Mouse (Mus musculus) intestine, embryonic 14.5 days (tissue): ENCODE measurements around the gene Rprd2. TPM values are rescaled to one million over a fixed set of nuclear protein-coding genes. Genes with fewer than 3 reads are reported as not detected.
"Not testable (repeated sequence)": the region's sequence is repeated elsewhere in the genome, so short reads cannot be mapped to it uniquely, and the experiment has no call there.

Source experiments
- ATAC-seq: fragments of 200-750 bp; cut with Nextera tagmentation; replicated peaks from 2 replicates; pipeline ENCODE4 v1.8.0; 2017; ENCODE audit warnings: low read depth, moderate number of reproducible peaks, moderate TSS enrichment, moderate library complexity; ENCODE audit not compliant: low FRiP score, low TSS enrichment
- DNase-seq: peaks from one replicate; pipeline ENCODE4 v3.0.0-alpha.2; 2018; ENCODE audit warnings: low spot score
- H3K27ac ChIP-seq: fragments of 300-500 bp; sonication (generic); 2 replicates; pipeline ENCODE4 v1.5.1; 2014; ENCODE audit warnings: low read depth, mild to moderate bottlenecking, control low read depth
- H3K27me3 ChIP-seq: fragments of 300-500 bp; sonication (generic); replicated peaks from 2 replicates; pipeline ENCODE4 v1.6.1; 2014; ENCODE audit warnings: low read length, control low read depth; ENCODE audit not compliant: control insufficient read depth, insufficient read depth
- H3K36me3 ChIP-seq: fragments of 300-500 bp; sonication (generic); 2 replicates; pipeline ENCODE4 v1.6.1; 2014; ENCODE audit warnings: low read length, control low read depth; ENCODE audit not compliant: control insufficient read depth, insufficient read depth
- H3K4me1 ChIP-seq: fragments of 300-500 bp; sonication (generic); replicated peaks from 2 replicates; pipeline ENCODE4 v1.6.1; 2014; ENCODE audit warnings: low read length, control low read depth, mixed read lengths; ENCODE audit not compliant: control insufficient read depth, insufficient read depth
- H3K4me2 ChIP-seq: fragments of 300-500 bp; sonication (generic); 2 replicates; pipeline ENCODE4 v1.6.1; 2014; ENCODE audit warnings: low read length
- H3K4me3 ChIP-seq: fragments of 300-500 bp; sonication (generic); 2 replicates; pipeline ENCODE4 v1.5.1; 2014; ENCODE audit warnings: low read depth, low read length, control low read depth, mixed read lengths
- H3K9ac ChIP-seq: fragments of 300-500 bp; sonication (generic); 2 replicates; pipeline ENCODE4 v1.6.1; 2014; ENCODE audit warnings: mild to moderate bottlenecking, low read length
- H3K9me3 ChIP-seq: fragments of 300-500 bp; sonication (generic); 2 replicates; pipeline ENCODE4 v1.6.1; 2016; ENCODE audit warnings: low read length, control low read depth; ENCODE audit not compliant: control insufficient read depth
- WGBS: fragments of 180-500 bp; shearing (Covaris S2); extraction: QIAGEN DNeasy Blood & Tissue Kit; methylation state at CpG from one replicate; pipeline ENCODE4 v1.1.7; 2014; 5-methylcytosine and 5-hydroxymethylcytosine counted together
- polyA plus RNA-seq: library from polyadenylated mRNA; unstranded; fragments of >200 nt; fragmentation: Nextera tagmentation; extraction: Ambion mirVana; gene quantifications from 2 replicates; pipeline ENCODE4 v1.2.1, GENCODE M21; 2014

The Rprd2 gene
- polyA plus RNA-seq, 1 experiment from 2014 or later, result 19.8 TPM

GRCm38 (mm10) chr3:95858278-95858677, 39.6 kb upstream of the Rprd2 start:
- H3K9me3 ChIP-seq, H3K27me3 ChIP-seq, H3K9ac ChIP-seq, ATAC-seq, H3K4me1 ChIP-seq, H3K4me3 ChIP-seq, DNase-seq, H3K4me2 ChIP-seq, H3K27ac ChIP-seq: not testable (repeated sequence)
- peaks cover 15% of the 10 kb centered on the region for H3K36me3 ChIP-seq
- 81% methylated on average over 3 of the region's 3 CpGs for WGBS

- not testable (repeated sequence) for H3K4me2 ChIP-seq, H3K27ac ChIP-seq, H3K4me3 ChIP-seq, H3K27me3 ChIP-seq, H3K9me3 ChIP-seq, ATAC-seq, DNase-seq, H3K9ac ChIP-seq, H3K4me1 ChIP-seq
- WGBS, result 79% methylated on average over 1 of the region's 1 CpGs
- peaks cover 20% of the 10 kb centered on the region for H3K36me3 ChIP-seq
Measured at GRCm38 (mm10) chr3:95857050-95857449, 38.4 kb upstream of the Rprd2 start.

DNA sequence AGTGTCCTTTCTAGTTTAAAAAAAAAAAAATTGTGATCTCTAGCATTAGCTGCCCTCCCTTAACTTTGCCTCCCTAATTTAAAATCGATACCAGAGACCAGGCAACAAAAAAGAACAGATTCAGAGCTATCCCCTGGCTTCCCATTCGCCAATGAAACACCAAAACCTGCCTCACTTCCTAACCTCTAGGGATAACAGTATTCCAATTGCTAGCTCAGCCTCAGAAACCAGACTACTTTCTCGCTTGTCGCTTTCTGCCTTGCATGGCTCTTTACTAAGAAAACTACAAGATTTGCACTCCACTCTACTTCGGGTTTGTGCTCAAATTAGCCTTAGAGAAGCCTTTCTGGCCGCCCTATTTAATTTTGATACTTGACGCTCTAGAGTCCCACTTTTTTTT, 37.5 kb upstream of the Rprd2 start:
- Histone ChIP-seq H3K4me1 (peaks cover 5% of the 10 kb centered on the region; the same call in 1 of the 2 replicates), H3K9me3 (no peaks in the 10 kb centered on the region), H3K27me3 (no peaks in the 10 kb centered on the region), H3K9ac (peak overlapping the region; percentile 79), H3K27ac (peak overlapping the region; percentile 57), H3K4me2 (peak overlapping the region; percentile 62), H3K4me3 (peak overlapping the region; percentile 88), H3K36me3 (peaks cover 26% of the 10 kb centered on the region)
- no peak for DNase-seq
- ATAC-seq, result peak; percentile 34; the same call in 1 of the 2 replicates
- WGBS, result 24% methylated on average over 7 of the region's 7 CpGs

DNA sequence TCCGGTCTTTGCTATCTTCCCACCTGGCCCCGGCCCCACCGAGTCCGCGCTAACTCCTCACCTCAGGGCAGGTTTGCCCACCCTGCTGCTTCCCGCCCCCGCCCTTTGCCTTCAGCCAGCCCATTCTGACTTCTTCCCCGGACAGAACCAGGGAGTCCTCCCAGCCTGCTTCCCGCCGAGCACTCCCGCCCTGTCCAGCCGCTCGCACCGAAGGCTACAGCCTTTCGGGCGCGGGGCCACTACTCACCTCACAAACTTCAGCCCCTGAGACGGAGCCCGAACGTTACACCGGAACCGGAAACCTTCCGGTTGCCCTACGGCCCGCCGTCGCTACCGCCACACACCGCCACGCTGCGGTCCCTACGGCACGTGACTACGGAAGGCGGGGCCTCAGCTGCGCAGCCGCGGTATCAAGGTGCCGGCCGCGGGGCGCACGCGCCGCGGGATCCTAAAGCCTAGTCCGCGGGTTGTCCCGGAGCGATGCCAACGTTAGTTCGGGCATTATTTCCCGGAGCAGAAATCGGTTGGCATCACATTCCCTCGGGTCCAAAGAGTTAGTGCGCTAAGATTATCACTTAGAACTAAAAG, 36.9 kb upstream of the Rprd2 start, which contains the start of gene Prpf3:
Prpf3 (minus strand) TSS at position 384 of the 588 bp plus-strand sequence.
- peak within 1 kb of the TSS; percentile 88 for H3K4me3 ChIP-seq
- DNase-seq (peak; percentile 95), ATAC-seq (peak; percentile 97)
- WGBS, result under 1% methylated on average over 56 of the region's 56 CpGs
- peaks cover 5% of the 10 kb centered on the region; the same call in 1 of the 2 replicates for H3K4me1 ChIP-seq
- peak within 1 kb of the TSS; percentile 79 for H3K9ac ChIP-seq
- peak within 1 kb of the TSS; percentile 62 for H3K4me2 ChIP-seq
- no peaks in the 10 kb centered on the region for H3K9me3 ChIP-seq
- H3K36me3 ChIP-seq, result peaks cover 32% of the 10 kb centered on the region
- H3K27ac ChIP-seq, result peak within 1 kb of the TSS; percentile 57
- no peaks in the 10 kb centered on the region for H3K27me3 ChIP-seq

GRCm38 (mm10) chr3:95851317-95851716, 32.7 kb upstream of the Rprd2 start:
- Histone ChIP-seq H3K9ac (no peak overlapping the region), H3K4me1 (peaks cover 5% of the 10 kb centered on the region; the same call in 1 of the 2 replicates), H3K4me3 (no peak overlapping the region), H3K36me3 (peaks cover 74% of the 10 kb centered on the region), H3K9me3 (no peaks in the 10 kb centered on the region), H3K27ac (no peak overlapping the region), H3K27me3 (no peaks in the 10 kb centered on the region), H3K4me2 (no peak overlapping the region)
- ATAC-seq (no peak), DNase-seq (no peak)
- 93% methylated on average over 8 of the region's 8 CpGs for WGBS

GRCm38 (mm10) chr3:95850611-95851010, 31.9 kb upstream of the Rprd2 start:
- no peak overlapping the region for H3K4me3 ChIP-seq
- peaks cover 81% of the 10 kb centered on the region for H3K36me3 ChIP-seq
- no peak overlapping the region for H3K4me2 ChIP-seq
- H3K27me3 ChIP-seq, result no peaks in the 10 kb centered on the region
- DNase-seq (no peak), ATAC-seq (no peak)
- no peaks in the 10 kb centered on the region for H3K9me3 ChIP-seq
- peaks cover 5% of the 10 kb centered on the region; the same call in 1 of the 2 replicates for H3K4me1 ChIP-seq
- no peak overlapping the region for H3K27ac ChIP-seq
- WGBS, result 86% methylated on average over 4 of the region's 4 CpGs
- no peak overlapping the region for H3K9ac ChIP-seq

DNA sequence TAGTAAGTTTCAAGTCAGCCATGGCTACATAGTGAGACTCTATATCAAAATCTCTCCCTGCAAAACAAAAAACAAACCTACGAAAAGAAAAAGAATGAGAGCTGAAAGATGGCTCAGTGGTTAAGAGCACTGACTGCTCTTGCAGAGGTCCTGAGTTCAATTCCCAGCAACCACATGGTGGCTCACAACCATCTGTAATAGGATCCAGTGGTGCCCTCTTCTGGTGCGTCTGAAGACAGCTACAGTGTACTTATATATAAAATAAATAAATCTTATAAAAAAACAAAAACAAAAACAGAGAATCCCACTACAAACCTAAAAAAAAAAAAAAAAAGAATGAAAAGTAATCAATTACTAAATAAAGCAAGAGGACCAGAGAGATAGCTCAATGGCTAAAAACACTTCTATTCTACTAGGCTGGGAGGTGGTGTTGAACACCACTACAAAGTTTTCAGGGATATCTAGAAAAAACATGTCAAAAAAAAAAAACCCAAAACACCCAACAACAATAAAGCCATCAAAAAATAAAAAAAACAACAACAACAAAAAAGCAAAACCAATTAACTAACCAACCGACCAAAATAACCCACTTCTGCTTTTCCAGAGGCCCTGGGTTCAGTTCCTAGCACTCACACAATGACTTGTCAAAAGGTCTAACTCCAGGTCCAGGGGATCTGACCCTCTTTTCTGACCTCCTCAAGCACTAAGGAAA, 24.0 kb upstream of the Rprd2 start:
- H3K4me3 ChIP-seq, result no peak overlapping the region
- H3K27me3 ChIP-seq, result no peaks in the 10 kb centered on the region
- no peak overlapping the region for H3K9ac ChIP-seq
- ATAC-seq, result no peak
- DNase-seq, result no peak
- no peak overlapping the region for H3K27ac ChIP-seq
- H3K4me2 ChIP-seq, result no peak overlapping the region
- WGBS, result 88% methylated on average over 3 of the region's 3 CpGs
- no peaks in the 10 kb centered on the region for H3K9me3 ChIP-seq
- H3K4me1 ChIP-seq, result no peaks in the 10 kb centered on the region
- H3K36me3 ChIP-seq, result peaks cover 92% of the 10 kb centered on the region

DNA sequence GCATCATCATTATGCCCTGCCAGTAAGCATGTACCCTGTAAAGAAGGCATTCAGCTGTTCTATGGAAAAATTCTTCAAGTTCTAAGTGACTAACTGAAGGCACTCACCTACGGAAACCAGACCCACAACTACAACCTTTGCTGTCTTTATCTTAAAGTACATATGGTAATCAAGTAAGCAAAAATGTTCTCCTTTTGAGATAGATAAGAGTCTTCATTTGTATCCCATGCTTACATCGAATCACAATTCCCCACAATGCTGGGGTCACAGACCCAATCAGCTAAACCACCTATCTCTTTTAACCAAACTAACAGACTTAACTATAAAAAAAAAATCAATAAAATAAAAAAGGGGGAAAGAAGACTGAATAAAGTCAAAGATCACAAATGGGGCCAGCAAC, 20.6 kb upstream of the Rprd2 start:
- no peaks in the 10 kb centered on the region for H3K4me1 ChIP-seq
- H3K9ac ChIP-seq, result no peak overlapping the region
- no peak overlapping the region for H3K4me3 ChIP-seq
- DNase-seq, result no peak
- no peaks in the 10 kb centered on the region for H3K27me3 ChIP-seq
- no peak for ATAC-seq
- WGBS, result 92% methylated on average over 2 of the region's 2 CpGs
- H3K4me2 ChIP-seq, result no peak overlapping the region
- H3K9me3 ChIP-seq, result no peaks in the 10 kb centered on the region
- no peak overlapping the region for H3K27ac ChIP-seq
- peaks cover 90% of the 10 kb centered on the region for H3K36me3 ChIP-seq
